Mouse (Mus musculus) hindbrain, embryonic 11.5 days (tissue): ENCODE measurements around the gene Pm20d1. TPM values are rescaled to one million over a fixed set of nuclear protein-coding genes. Genes with fewer than 3 reads are reported as not detected.
A peak's percentile ranks its signal among the peaks of the same experiment; 100 is the strongest.

ENCODE experiments used
- ATAC-seq: fragments of 200-750 bp; cut with Nextera tagmentation; 2 replicates; pipeline ENCODE4 v1.8.0; 2017; ENCODE audit warnings: mild to moderate bottlenecking, moderate TSS enrichment, moderate library complexity; ENCODE audit not compliant: low FRiP score
- DNase-seq: peaks from one replicate; pipeline ENCODE4 v3.0.0-alpha.2; 2015; ENCODE audit warnings: low spot score
- H3K27ac ChIP-seq: fragments of 300-500 bp; sonication (generic); 2 replicates; pipeline ENCODE4 v1.5.1; 2014; ENCODE audit warnings: mild to moderate bottlenecking, low read depth, low read length
- H3K27me3 ChIP-seq: fragments of 300-500 bp; sonication (generic); 2 replicates; pipeline ENCODE4 v1.6.1; 2014; ENCODE audit warnings: mild to moderate bottlenecking, low read length, moderate library complexity, mixed read lengths; ENCODE audit not compliant: control insufficient read depth, insufficient read depth
- H3K36me3 ChIP-seq: fragments of 300-500 bp; sonication (generic); 2 replicates; pipeline ENCODE4 v1.6.1; 2014; ENCODE audit warnings: mild to moderate bottlenecking, low read length, moderate library complexity, mixed read lengths; ENCODE audit not compliant: control insufficient read depth, insufficient read depth
- H3K4me1 ChIP-seq: fragments of 300-500 bp; sonication (generic); replicated peaks from 2 replicates; pipeline ENCODE4 v1.6.1; 2014; ENCODE audit warnings: low read length, mixed read lengths; ENCODE audit not compliant: control insufficient read depth, insufficient read depth
- H3K4me2 ChIP-seq: fragments of 300-500 bp; sonication (generic); replicated peaks from 2 replicates; pipeline ENCODE4 v1.6.1; 2014; ENCODE audit warnings: mild to moderate bottlenecking, low read depth, low read length
- H3K4me3 ChIP-seq: fragments of 300-500 bp; sonication (generic); 2 replicates; pipeline ENCODE4 v1.5.1; 2014; ENCODE audit warnings: low read depth, low read length
- H3K9ac ChIP-seq: fragments of 300-500 bp; sonication (generic); 2 replicates; pipeline ENCODE4 v1.6.1; 2014; ENCODE audit warnings: low read depth, low read length
- H3K9me3 ChIP-seq: fragments of 300-500 bp; sonication (generic); 2 replicates; pipeline ENCODE4 v1.6.1; 2016; ENCODE audit warnings: low read length; ENCODE audit not compliant: control insufficient read depth
- WGBS: fragments of 180-500 bp; shearing (Covaris S2); extraction: QIAGEN DNeasy Blood & Tissue Kit; methylation state at CpG from one replicate; pipeline ENCODE4 v1.1.7; 2014; 5-methylcytosine and 5-hydroxymethylcytosine counted together
- polyA plus RNA-seq: library from polyadenylated mRNA; unstranded; fragments of >200 nt; fragmentation: Nextera tagmentation; extraction: Ambion mirVana; gene quantifications from 2 replicates; pipeline ENCODE4 v1.2.1, GENCODE M21; 2014

Gene Pm20d1
- polyA plus RNA-seq, 1 experiment from 2014 or later: 1.5 TPM

DNA sequence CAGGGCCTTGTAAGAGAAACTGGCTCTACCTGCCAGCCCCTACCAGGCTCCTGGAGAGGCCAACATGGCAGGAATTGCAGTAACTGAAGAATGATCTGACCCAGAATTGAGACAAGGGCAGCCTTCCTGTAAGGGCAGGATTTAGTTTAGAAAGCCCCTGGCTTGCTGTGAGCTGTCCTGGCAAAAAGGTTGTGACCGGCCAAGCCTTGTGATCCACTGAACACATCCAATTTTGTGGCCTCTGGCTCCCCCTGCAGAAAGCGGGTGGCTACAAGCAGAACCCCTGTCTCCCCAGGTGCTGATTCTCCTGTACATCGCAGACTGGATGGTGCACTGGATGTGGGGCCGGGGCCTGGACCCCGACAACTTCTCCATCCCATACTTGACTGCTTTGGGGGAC is 49.1 kb downstream of the Pm20d1 start:
- WGBS: 74% methylated on average over 5 of the region's 5 CpGs
- no peaks in the 10 kb centered on the region for H3K4me1 ChIP-seq
- ATAC-seq (no peak), DNase-seq (peak; percentile 25)
- no peaks in the 10 kb centered on the region for H3K27me3 ChIP-seq
- H3K9ac ChIP-seq: no peak overlapping the region
- no peaks in the 10 kb centered on the region for H3K9me3 ChIP-seq
- H3K36me3 ChIP-seq: no peaks in the 10 kb centered on the region
- no peak overlapping the region for H3K4me2 ChIP-seq
- H3K27ac ChIP-seq: no peak overlapping the region
- H3K4me3 ChIP-seq: no peak overlapping the region

DNA sequence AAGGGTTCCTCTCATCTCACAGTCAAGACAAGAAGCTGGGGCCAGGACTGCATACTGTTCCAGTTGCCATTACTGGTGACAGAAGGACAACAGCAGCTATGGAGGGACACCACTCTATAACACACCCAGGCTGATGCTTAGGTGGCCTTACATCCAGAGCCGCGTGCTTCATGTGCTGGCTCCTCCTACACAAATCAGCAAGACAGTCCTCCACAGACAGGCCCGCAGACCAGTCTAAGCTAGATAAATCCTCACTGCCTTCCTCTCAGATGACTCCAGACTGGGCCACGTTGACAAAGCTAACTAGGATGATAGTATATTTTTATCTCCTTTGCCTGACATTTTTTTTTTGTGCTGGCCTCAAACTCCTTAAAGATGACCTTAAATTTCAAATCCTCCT is 64.6 kb downstream of the Pm20d1 start:
- 79% methylated on average over 4 of the region's 4 CpGs for WGBS
- H3K9ac ChIP-seq: no peak overlapping the region
- no peaks in the 10 kb centered on the region for H3K36me3 ChIP-seq
- ATAC-seq (no peak), DNase-seq (no peak)
- no peaks in the 10 kb centered on the region for H3K9me3 ChIP-seq
- H3K4me2 ChIP-seq: no peak overlapping the region
- H3K27ac ChIP-seq: no peak overlapping the region
- no peak overlapping the region for H3K4me3 ChIP-seq
- H3K4me1 ChIP-seq: no peaks in the 10 kb centered on the region
- no peaks in the 10 kb centered on the region for H3K27me3 ChIP-seq

DNA sequence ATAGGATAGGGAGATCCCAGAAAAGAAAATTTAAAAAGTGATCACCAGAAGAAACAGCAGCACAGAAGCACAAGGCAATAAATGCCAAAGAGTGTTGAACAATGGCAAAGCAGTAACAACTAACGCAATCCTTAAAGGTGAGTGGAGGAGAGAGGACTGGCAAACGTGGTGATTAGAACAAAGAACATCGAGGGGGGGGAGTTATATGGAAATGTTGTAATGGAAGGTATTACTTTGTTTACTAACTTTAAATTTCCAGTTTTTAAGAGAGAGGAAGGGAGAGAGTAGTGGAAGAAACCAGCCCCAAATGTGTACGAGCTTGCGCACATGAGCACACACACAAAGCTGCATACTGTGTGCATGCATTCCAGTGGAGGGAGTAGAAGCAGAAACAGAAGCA is 68.4 kb downstream of the Pm20d1 start:
- Histone ChIP-seq H3K4me3 (no peak overlapping the region), H3K4me2 (no peak overlapping the region), H3K9ac (no peak overlapping the region), H3K9me3 (no peaks in the 10 kb centered on the region), H3K4me1 (no peaks in the 10 kb centered on the region), H3K36me3 (no peaks in the 10 kb centered on the region), H3K27ac (no peak overlapping the region), H3K27me3 (0 out of 2 replicates have a peak, but pooled peaks cover 3% of the 10 kb centered on the region)
- WGBS: 87% methylated on average over 5 of the region's 5 CpGs
- ATAC-seq: no peak
- DNase-seq: no peak

DNA sequence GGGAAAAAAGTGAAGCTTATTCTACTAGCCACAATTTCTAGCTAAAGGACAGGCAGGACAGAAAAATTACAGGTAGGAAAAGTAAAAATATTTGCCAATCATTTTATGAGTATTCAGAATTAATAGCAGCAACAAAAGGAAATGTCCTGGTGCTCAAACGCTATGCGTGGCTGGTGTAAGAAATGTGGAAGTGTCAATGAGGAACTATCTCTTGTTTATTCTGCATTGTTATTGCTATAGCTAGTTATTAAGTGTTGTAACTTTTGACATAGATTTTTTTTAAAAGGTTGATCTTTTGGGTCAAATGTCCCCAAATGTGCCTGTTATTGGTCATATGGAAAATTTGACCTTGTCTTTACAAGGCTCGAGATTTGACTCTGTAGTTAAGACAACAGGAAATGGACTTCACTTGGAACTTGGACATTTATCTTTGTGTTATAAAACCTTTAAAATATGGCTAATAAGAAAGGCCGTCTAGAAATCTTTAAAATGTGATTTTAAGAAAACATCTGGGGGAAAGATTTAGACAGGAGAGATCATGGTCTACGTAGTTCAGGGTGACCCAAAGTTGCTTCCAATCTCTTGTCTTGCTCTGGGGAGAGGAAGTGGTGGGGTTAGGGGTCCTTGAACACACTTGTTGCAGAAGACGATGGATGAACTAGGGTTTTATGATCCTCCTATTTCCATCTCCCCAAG is 69.3 kb downstream of the Pm20d1 start:
- no peak overlapping the region for H3K4me2 ChIP-seq
- no peaks in the 10 kb centered on the region for H3K36me3 ChIP-seq
- WGBS: 79% methylated on average over 6 of the region's 6 CpGs
- H3K4me3 ChIP-seq: no peak overlapping the region
- ATAC-seq (peak; percentile 51), DNase-seq (no peak)
- H3K4me1 ChIP-seq: no peaks in the 10 kb centered on the region
- no peaks in the 10 kb centered on the region for H3K9me3 ChIP-seq
- no peak overlapping the region for H3K9ac ChIP-seq
- 0 out of 2 replicates have a peak, but pooled peaks cover 3% of the 10 kb centered on the region for H3K27me3 ChIP-seq
- H3K27ac ChIP-seq: no peak overlapping the region

DNA sequence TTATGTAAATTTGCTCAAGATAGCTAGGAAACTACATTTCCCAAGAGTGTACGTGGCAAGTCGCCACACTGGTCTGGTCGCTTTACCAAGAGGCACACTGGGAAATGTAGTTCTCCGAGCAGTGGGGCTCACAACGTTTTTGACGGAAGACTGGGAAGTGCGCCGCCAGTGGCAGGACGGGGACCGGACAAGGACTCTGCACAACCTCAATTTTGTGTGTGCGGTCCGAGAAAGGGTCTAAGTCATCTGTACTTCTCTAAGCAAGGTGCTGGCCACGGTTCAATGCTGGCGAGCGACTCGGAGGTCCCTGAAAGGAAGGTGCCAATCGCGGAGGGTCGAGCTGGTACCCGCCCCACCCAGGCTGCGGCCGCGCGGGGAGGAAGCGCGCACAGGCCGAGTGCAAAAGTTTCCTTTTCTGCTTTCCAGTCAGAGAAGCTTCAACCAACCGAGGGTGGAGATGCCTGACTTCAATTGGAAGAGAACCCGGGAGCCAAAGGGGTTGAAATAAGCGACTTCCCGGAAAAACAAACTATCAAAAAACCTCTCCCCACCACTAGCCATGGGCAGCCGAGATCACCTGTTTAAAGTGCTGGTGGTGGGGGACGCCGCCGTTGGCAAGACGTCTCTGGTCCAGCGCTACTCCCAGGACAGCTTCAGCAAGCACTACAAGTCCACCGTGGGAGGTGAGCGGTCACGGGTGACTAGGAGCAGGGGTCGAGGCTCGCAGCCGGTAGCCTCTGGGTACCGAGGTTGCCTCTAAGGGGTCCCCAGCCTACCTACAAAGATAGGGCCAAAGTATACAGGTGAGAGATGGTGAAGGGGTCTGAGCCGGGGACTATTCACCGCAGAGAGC is 70.1 kb downstream of the Pm20d1 start, which contains the start of gene Rab29:
Gene Rab29 (plus strand): TSS at position 132 of the 853 bp plus-strand sequence.
- Histone ChIP-seq H3K4me3 (peak within 1 kb of the TSS; percentile 53), H3K4me2 (peak within 1 kb of the TSS; percentile 76), H3K9ac (peak within 1 kb of the TSS; percentile 54), H3K27me3 (0 out of 2 replicates have a peak, but pooled peaks cover 3% of the 10 kb centered on the region), H3K9me3 (no peaks in the 10 kb centered on the region), H3K4me1 (no peaks in the 10 kb centered on the region), H3K36me3 (no peaks in the 10 kb centered on the region), H3K27ac (no peak within 1 kb of the TSS)
- 1% methylated on average over 46 of the region's 46 CpGs for WGBS
- peak; percentile 96 for ATAC-seq
- DNase-seq: peak; percentile 92

DNA sequence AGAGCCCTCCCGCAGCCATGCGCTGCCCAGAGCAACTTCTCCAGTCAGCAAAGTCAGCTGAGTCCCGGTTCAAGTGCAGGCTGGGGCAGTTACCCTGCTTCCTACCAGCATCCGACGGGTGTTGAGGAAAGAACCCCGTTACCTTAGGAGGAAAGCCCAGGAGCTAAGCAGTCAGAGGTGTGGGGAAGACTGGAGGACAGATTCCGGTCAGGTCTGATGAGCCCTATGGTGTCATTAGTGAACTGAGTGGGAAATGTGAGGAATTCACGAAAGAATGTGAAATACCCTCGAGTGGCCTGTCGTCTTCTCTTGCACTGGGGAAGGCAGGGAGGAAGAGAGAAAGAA is 70.7 kb downstream of the Pm20d1 start:
- ATAC-seq (no peak; the same call in 1 of the 2 replicates), DNase-seq (no peak)
- Histone ChIP-seq H3K4me2 (peak overlapping the region; percentile 76), H3K9ac (no peak overlapping the region; the same call in 1 of the 2 replicates), H3K27me3 (0 out of 2 replicates have a peak, but pooled peaks cover 3% of the 10 kb centered on the region), H3K4me3 (peak overlapping the region; percentile 53), H3K9me3 (no peaks in the 10 kb centered on the region), H3K36me3 (no peaks in the 10 kb centered on the region), H3K27ac (no peak overlapping the region), H3K4me1 (no peaks in the 10 kb centered on the region)
- WGBS: 28% methylated on average over 10 of the region's 10 CpGs

DNA sequence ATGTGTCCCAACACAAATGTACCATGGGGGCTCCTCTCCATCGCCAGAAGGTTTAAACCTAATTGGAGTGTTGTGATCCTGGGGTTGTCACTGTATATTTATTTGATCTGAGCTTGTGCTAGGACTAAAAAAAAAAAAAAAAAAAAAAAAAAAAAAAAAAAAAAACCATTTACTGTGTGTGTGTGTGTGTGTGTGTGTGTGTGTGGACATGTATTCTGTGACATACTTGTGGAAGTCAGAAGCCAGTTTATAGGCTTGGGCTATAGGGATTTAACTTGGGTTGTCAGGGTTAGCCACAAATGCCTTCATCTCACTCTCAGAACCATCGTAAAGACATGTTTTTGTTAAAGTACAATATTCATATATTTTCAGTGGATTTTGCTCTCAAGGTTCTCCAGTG is 72.4 kb downstream of the Pm20d1 start:
- no peak overlapping the region for H3K4me2 ChIP-seq
- DNase-seq (no peak), ATAC-seq (no peak)
- H3K4me1 ChIP-seq: no peaks in the 10 kb centered on the region
- 0 out of 2 replicates have a peak, but pooled peaks cover 3% of the 10 kb centered on the region for H3K27me3 ChIP-seq
- H3K27ac ChIP-seq: no peak overlapping the region
- H3K36me3 ChIP-seq: no peaks in the 10 kb centered on the region
- H3K9ac ChIP-seq: no peak overlapping the region
- no peaks in the 10 kb centered on the region for H3K9me3 ChIP-seq
- WGBS: 80% methylated on average over 2 of the region's 2 CpGs
- no peak overlapping the region for H3K4me3 ChIP-seq
